Mouse (Mus musculus) thymus, adult 2 months (tissue): ENCODE results near the gene Zfp951. TPM values are rescaled to one million over a fixed set of nuclear protein-coding genes. Genes with fewer than 3 reads are reported as not detected.
"Not testable (repeated sequence)": the region's sequence is repeated elsewhere in the genome, so short reads cannot be mapped to it uniquely, and the experiment has no call there.

Experiments
- DNase-seq: peaks from one replicate; pipeline ENCODE4 v3.0.0; 2021
- H3K27ac ChIP-seq: fragments of 200-500 bp; 2 replicates; pipeline ENCODE4 v1.5.1; 2012; ENCODE audit warnings: low read length, control low read depth; ENCODE audit not compliant: control insufficient read depth, insufficient read depth
- H3K27me3 ChIP-seq: fragments of 200-500 bp; 2 replicates; pipeline ENCODE4 v1.6.1; 2012; ENCODE audit warnings: mild to moderate bottlenecking, low read length, moderate library complexity, mixed read lengths; ENCODE audit not compliant: control insufficient read depth, insufficient read depth
- H3K36me3 ChIP-seq: fragments of 200-500 bp; 2 replicates; pipeline ENCODE4 v1.6.1; 2012; ENCODE audit warnings: mild to moderate bottlenecking, low read length, moderate library complexity; ENCODE audit not compliant: control insufficient read depth, insufficient read depth
- H3K4me1 ChIP-seq: fragments of 200-500 bp; replicated peaks from 2 replicates; pipeline ENCODE4 v1.6.1; 2012; ENCODE audit warnings: low read length; ENCODE audit not compliant: control insufficient read depth, insufficient read depth
- H3K4me3 ChIP-seq: fragments of 200-500 bp; 2 replicates; pipeline ENCODE4 v1.5.1; 2012; ENCODE audit warnings: mild to moderate bottlenecking, low read length, control low read depth, moderate library complexity; ENCODE audit not compliant: control insufficient read depth, insufficient read depth
- CTCF ChIP-seq: fragments of 200-500 bp; IDR thresholded peaks from 2 replicates; pipeline ENCODE4 v1.5.1; 2012; ENCODE audit warnings: mild to moderate bottlenecking, control low read depth, low read length, moderate library complexity, borderline replicate concordance; ENCODE audit not compliant: control insufficient read depth, poor library complexity, insufficient read depth; ENCODE audit errors: extremely low read depth
- POLR2A ChIP-seq: fragments of 200-500 bp; IDR thresholded peaks from 2 replicates; pipeline ENCODE4 v1.6.1; 2012; ENCODE audit warnings: mild to moderate bottlenecking, low read length, control low read depth, moderate library complexity; ENCODE audit not compliant: control insufficient read depth, poor library complexity, insufficient read depth; ENCODE audit errors: extremely low read depth
- WGBS: fragments of 180-500 bp; shearing (Covaris S2); methylation state at CpG from one replicate; pipeline ENCODE4 v1.1.7; 2018; 5-methylcytosine and 5-hydroxymethylcytosine counted together
- polyA plus RNA-seq: library from polyadenylated mRNA; depleted of rRNA; stranded (reverse); fragments of >200 nt; gene quantifications from 2 replicates; pipeline ENCODE4 v1.2.3, GENCODE M21; 2012; rRNA removed

The Zfp951 gene
- 0.54 and 1.4 TPM in 2 replicates for polyA plus RNA-seq

GRCm38 (mm10) chr5:104859962-104860525, at the start of gene Zfp951:
Zfp951 (minus strand) TSS chr5:104860070.
- not testable (repeated sequence) for H3K27me3 ChIP-seq, H3K4me1 ChIP-seq, H3K36me3 ChIP-seq
- WGBS: 60% methylated on average over 11 of the region's 12 CpGs
- Histone ChIP-seq H3K4me3 (peak within 1 kb of the TSS; percentile 50), H3K27ac (peak within 1 kb of the TSS; percentile 76; the same call in 1 of the 2 replicates)
- peak; percentile 50 for DNase-seq

- not testable (repeated sequence) for H3K27ac ChIP-seq, DNase-seq, H3K27me3 ChIP-seq, H3K4me1 ChIP-seq, H3K4me3 ChIP-seq, H3K36me3 ChIP-seq
- 96% methylated on average over 5 of the region's 5 CpGs for WGBS
Measured at GRCm38 (mm10) chr5:104906556-104906955, 46.7 kb upstream of the Zfp951 start.

- not testable (repeated sequence) for H3K27me3 ChIP-seq, DNase-seq, H3K36me3 ChIP-seq, H3K4me1 ChIP-seq
- peak overlapping the region; percentile 48; the same call in 1 of the 2 replicates for H3K27ac ChIP-seq
- WGBS: 65% methylated on average over 10 of the region's 15 CpGs
- H3K4me3 ChIP-seq: peak overlapping the region; percentile 50
Measured at GRCm38 (mm10) chr5:104859045-104859961, 567 bp downstream of the Zfp951 start.

GRCm38 (mm10) chr5:104854546-104854945, 5.3 kb downstream of the Zfp951 start:
- not testable (repeated sequence) for H3K27ac ChIP-seq, H3K4me1 ChIP-seq, H3K36me3 ChIP-seq, DNase-seq, H3K4me3 ChIP-seq, H3K27me3 ChIP-seq
- WGBS: 97% methylated on average over 3 of the region's 3 CpGs

DNA sequence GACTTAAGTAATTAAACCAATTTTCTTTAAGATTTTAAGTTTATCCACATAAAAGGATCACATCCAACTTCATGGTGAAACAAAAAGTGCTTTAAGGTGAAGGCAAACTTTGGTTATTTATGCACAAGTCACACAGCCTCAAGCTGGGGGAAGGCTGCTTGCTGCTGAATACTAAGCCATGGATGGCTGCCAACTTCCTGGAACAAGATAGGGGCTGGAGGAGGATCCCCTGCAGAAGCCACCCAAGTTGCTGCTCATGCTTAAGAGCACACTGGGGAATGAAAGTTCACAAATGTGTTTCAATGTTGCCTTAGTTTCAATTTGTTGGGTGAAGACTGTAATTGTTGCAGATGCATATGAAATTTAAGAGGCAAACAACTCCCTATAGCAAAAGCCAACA, 26.5 kb downstream of the Zfp951 start:
- Histone ChIP-seq H3K27me3 (no peaks in the 10 kb centered on the region), H3K36me3 (no peaks in the 10 kb centered on the region), H3K27ac (no peak overlapping the region), H3K4me3 (no peak overlapping the region), H3K4me1 (no peaks in the 10 kb centered on the region)
- TF ChIP-seq CTCF: no peak
- TF ChIP-seq POLR2A: no peak
- no peak for DNase-seq

DNA sequence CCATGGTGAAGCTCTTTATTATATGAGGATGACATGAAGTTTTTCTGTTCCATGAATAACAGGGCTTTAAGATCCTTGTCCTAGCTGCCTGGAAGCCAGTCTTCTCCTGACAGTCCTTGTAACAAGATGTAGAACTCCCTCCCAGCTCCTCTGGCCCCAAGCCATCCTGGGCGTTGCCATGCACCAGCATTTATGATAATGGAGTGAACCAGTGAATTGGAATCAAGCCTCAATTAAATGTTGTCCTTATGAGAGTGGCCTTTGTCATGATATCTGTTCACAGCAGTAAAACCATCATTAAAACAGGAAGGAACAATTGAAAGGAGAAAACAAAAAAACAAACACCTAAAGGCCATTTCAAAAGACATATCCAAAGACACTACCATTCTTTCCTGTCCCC, 30.3 kb downstream of the Zfp951 start:
- H3K36me3 ChIP-seq: no peaks in the 10 kb centered on the region
- TF ChIP-seq POLR2A: no peak
- TF ChIP-seq CTCF: no peak
- WGBS: 75% methylated on average over 1 of the region's 1 CpGs
- H3K27me3 ChIP-seq: no peaks in the 10 kb centered on the region
- no peak overlapping the region for H3K4me3 ChIP-seq
- no peaks in the 10 kb centered on the region for H3K4me1 ChIP-seq
- no peak overlapping the region for H3K27ac ChIP-seq
- DNase-seq: no peak

DNA sequence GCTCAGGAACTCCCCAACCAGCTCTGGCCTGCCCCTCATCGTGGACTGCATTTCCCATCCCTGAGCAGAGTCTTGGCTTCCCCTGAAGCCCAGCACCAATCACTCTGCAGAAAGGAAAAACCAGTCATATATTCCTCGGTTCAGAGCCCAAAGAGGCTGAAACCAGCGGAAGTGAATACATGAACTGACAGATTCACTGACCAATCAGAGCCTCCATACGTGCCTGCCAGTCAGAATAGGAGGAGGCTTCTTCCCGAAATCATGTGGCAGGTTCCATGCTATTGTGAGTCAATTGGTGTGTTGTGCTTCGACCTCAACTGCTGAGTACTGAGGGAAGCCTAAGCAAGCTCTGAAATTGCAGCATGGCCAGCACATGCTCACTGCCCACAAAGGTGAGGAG, 89.7 kb downstream of the Zfp951 start:
- not testable (repeated sequence) for H3K4me1 ChIP-seq, DNase-seq, H3K4me3 ChIP-seq, H3K27ac ChIP-seq, H3K27me3 ChIP-seq, H3K36me3 ChIP-seq
- 86% methylated on average over 6 of the region's 6 CpGs for WGBS

Other genes starting within 250 kb of the Zfp951 start
- 13.4 and 17.2 TPM in 2 replicates for gene Abcg3, start 122.6 kb upstream of the Zfp951 start, polyA plus RNA-seq